11 mouse cellular contexts compared by ENCODE assay signal in the genomic region with DNA sequence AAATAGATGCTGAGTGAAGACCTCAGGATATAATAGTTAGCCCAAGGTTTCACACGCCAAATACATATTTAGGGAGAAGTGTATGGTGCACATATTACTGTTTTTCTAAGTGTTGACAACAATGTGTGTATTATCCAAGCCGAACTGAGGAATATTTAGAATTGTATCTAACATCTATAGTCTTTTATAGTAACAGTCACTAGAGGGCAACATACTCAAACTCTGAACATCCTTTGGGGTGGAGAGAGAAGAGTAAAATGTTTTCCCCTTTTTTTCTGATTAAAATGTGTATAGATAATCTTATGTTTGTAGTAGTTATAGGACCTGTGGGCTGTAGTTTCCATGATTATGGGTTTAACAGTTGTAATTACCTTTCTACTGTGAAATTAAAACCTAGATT.
A peak's percentile ranks its signal among the peaks of the same experiment; 100 is the strongest.
DNase-seq lines count a peak whose midpoint lies in the region; ATAC-seq and TF ChIP-seq lines count a peak whose summit lies in the region.
"Had no signal": no experiment of that assay in that cellular context is flagged by ENCODE, and none has a peak within 500 bp of the region (broad histone marks: within the 10 kb centered on the region; RNA-seq: fewer than 3 reads in every experiment).

No protein-coding gene starts in this region.

- H3K4me3 ChIP-seq in heart, adult 2 months, result no peak overlapping the region
- H3K4me3 ChIP-seq in hindbrain, embryonic 16.5 days (ENCODE audit: low read length), result no peak overlapping the region
- H3K4me3 ChIP-seq: limb, embryonic 12.5 days had no signal

- CTCF ChIA-PET in Patski (lab: Charles Lee), result interaction anchor here (1.6 kb wide), 1 partner anchor 445 kb away, joined by 3 read pairs; no protein-coding TSS in a partner anchor

- POLR2A ChIA-PET in Patski (lab: Charles Lee), result interaction anchor here (0.5 kb wide), 1 partner anchor 218 kb away, joined by 3 read pairs; no protein-coding TSS in a partner anchor

- H3K9me3 ChIP-seq in hindbrain, embryonic 16.5 days (ENCODE audit: control insufficient read depth, low read length), result no peaks in the 10 kb centered on the region
- H3K9me3 ChIP-seq: limb, embryonic 12.5 days had no signal

- no peak for DNase-seq in heart, adult 2 months
- no peak for DNase-seq in heart, adult 8-10 months (ENCODE audit: low spot score)
- peak; percentile 48 for DNase-seq in 3T3-L1 (ENCODE audit: low read depth, low spot score)
- no peak for DNase-seq in Patski (ENCODE audit: low read depth, low spot score)
- DNase-seq in right cerebral cortex, adult 2 months (ENCODE audit: low spot score in 2 of 2), result no peak
- no peak for DNase-seq in thymus, postnatal 4 days
- no peak for DNase-seq in frontal cortex, postnatal 10 days (ENCODE audit: low spot score in 2 of 2)
- DNase-seq: kidney, postnatal 10 days; right cerebral cortex, postnatal 25 days had no signal

- peak; percentile 70 for TF ChIP-seq CTCF in heart, adult 2 months (IDR thresholded peaks at IDR 0.05)
- peak; percentile 44 for TF ChIP-seq CTCF in Patski (IDR thresholded peaks at IDR 0.05)

- H3K9ac ChIP-seq in heart, adult 2 months (ENCODE audit: low read depth, low read length), result no peak overlapping the region
- no peak overlapping the region for H3K9ac ChIP-seq in hindbrain, embryonic 16.5 days (ENCODE audit: low read depth, low read length)
- H3K9ac ChIP-seq: limb, embryonic 12.5 days had no signal

- in situ Hi-C loops in Patski (cut with MboI; ENCODE audit: low pct_unique_long_range_greater_than_20kb), result loop anchor here (25.0 kb wide), 1 partner anchor 632 kb away; a partner anchor contains a TSS

- H3K4me2 ChIP-seq in hindbrain, embryonic 16.5 days (ENCODE audit: low read length), result no peak overlapping the region
- H3K4me2 ChIP-seq: limb, embryonic 12.5 days had no signal

- ATAC-seq in Patski, result no peak
- peak; percentile 22 for ATAC-seq in hindbrain, embryonic 16.5 days

- TF ChIP-seq EP300 in heart, adult 2 months (IDR thresholded peaks at IDR 0.05; ENCODE audit: insufficient read depth, low read depth, low read length), result no peak

- no peaks in the 10 kb centered on the region for H3K4me1 ChIP-seq in heart, adult 2 months (ENCODE audit: control insufficient read depth, insufficient read depth, low read length)
- H3K4me1 ChIP-seq in hindbrain, embryonic 16.5 days (ENCODE audit: control insufficient read depth, insufficient read depth, low read depth, low read length), result no peaks in the 10 kb centered on the region
- H3K4me1 ChIP-seq: limb, embryonic 12.5 days had no signal

- intact Hi-C loops in heart, adult 2 months (cut with DNase I), result no loop called here

- no peaks in the 10 kb centered on the region for H3K79me2 ChIP-seq in heart, adult 2 months (replicated peaks; ENCODE audit: control insufficient read depth, insufficient read depth, low read length)

- TF ChIP-seq POLR2A in heart, adult 2 months (IDR thresholded peaks at IDR 0.05; ENCODE audit: insufficient read depth, low read depth, low read length), result no peak

- no peak overlapping the region for H3K27ac ChIP-seq in heart, adult 2 months
- no peak overlapping the region for H3K27ac ChIP-seq in hindbrain, embryonic 16.5 days (ENCODE audit: low read depth, low read length)
- H3K27ac ChIP-seq: limb, embryonic 12.5 days had no signal

- no peaks in the 10 kb centered on the region for H3K27me3 ChIP-seq in heart, adult 2 months (ENCODE audit: control insufficient read depth, insufficient read depth, low read length)
- no peaks in the 10 kb centered on the region for H3K27me3 ChIP-seq in Patski
- no peaks in the 10 kb centered on the region for H3K27me3 ChIP-seq in hindbrain, embryonic 16.5 days (replicated peaks; ENCODE audit: control insufficient read depth, insufficient read depth, low read length)

- 19% methylated on average over 2 of the region's 2 CpGs for WGBS in heart, adult 2 months
- WGBS in hindbrain, embryonic 16.5 days, result 28% methylated on average over 2 of the region's 2 CpGs

- no peaks in the 10 kb centered on the region for H3K36me3 ChIP-seq in heart, adult 2 months (ENCODE audit: control insufficient read depth, insufficient read depth, low read length)
- H3K36me3 ChIP-seq in hindbrain, embryonic 16.5 days (ENCODE audit: control insufficient read depth, insufficient read depth, low read length), result no peaks in the 10 kb centered on the region
- H3K36me3 ChIP-seq: limb, embryonic 12.5 days had no signal
